Mouse (Mus musculus) c-Kit-positive CD71-positive TER-119-positive erythroid progenitor cells, embryonic 14.5 days (primary cell): ENCODE data around the gene Wscd2.

ENCODE experiments used
- DNase-seq: peaks from one replicate; pipeline ENCODE4 v3.0.0-alpha.2; 2013; ENCODE audit warnings: low spot score

The Wscd2 gene

DNA sequence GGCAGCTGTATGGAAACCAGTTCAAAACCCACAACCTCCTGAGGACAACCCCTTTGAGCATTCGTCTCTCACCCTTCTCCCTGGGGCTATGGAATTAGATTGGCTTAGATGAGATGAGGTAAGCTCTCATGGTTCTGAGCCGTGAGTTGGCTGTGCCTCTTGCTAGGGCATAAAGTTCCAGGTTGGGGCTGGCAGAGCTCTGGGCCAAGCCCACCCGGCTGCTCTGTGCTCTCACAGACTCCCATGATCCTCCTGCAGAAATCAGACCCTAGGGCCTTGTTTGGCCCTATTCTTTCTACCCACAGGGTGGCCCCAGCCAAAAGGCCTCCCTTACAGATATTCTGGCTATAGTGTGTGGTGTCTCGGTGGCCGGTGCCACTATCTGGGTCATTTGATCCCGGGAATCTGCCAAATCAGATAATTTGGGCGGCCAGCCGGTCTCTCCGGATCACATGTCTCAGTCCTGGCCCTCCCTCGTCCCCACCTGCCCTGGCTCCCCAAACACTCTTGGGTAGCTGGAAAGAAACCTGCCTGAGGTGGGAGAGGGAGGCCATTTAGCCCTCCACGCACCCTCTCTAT lies 4.5 kb upstream of the Wscd2 start:
- no peak for DNase-seq

DNA sequence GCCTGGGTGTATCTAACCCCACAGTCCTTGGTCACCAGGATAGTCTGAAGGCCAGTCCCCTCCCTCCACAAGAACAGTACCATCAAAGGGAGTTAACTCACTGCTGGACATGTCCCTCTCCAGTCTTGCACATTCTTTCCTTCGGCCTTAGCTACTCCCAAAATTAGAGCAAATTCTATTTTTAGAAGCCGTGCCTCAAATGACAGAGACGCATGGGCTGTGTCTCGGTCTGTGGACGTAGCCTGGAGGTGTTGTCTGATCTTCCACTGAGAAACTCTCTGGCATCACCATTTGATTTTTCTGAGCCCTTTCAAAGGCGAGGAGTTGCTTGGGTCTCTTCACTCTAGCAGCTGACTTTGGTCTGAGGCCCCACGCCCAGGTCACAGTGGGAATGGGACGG lies 2.3 kb upstream of the Wscd2 start:
- DNase-seq = no peak

DNA sequence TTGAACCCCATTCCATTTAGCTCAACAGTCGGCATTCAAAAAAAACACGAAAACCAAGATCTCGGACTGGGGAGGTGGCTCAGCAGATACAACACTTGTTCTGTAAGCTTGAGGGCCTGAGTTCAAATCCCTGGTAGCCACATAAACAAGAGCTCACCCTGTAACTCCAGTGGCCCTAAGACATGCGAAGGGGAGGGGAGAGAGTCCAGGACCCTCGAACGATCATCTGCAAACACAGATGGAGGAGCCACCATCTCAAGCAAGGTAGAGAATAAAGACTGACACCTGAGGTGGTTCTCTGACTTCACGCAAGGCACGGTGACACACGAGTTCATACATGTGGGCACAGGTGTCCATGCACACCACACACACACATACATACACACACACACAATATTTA lies 516 bp upstream of the Wscd2 start:
- no peak for DNase-seq

DNA sequence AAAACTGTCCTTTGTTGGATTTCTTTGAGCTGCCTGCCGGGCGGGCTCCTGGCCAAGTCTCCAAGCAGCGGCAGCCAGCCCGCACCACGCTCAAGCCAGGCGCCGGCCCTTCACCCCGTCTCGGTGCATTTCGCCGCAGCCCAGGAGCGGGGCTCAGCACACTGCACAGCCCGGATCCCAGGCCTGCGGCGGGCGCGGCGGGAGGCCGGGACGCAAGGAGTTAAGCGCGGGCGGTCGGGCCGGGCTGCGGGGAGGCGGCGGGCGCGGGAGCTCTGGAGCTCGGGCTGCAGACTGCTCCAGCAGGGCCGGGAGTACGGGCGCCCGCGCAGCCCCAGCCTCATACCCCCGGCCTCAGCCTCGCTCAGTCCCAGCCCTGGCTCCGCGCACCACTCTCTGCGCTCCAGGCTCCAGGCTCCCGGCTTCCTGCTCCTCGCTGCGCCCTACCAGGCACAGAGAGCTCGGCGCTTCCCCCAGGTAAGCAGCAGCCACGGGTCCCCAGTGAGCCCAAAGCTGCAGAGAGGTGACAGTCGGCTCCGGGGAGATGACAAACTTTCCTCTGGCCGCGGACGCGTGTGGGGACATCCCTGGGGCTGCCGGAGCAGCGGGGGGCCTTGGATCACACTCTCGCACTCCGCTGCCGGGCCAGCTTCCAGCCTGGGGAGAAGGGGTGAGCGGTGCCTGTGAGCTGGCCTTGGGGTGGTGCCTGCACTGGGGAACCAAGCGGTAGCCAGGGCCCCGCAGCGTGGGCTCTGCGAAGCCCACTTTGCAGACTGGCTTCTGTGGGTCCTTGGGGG lies 531 bp downstream of the Wscd2 start:
- no peak for DNase-seq

DNA sequence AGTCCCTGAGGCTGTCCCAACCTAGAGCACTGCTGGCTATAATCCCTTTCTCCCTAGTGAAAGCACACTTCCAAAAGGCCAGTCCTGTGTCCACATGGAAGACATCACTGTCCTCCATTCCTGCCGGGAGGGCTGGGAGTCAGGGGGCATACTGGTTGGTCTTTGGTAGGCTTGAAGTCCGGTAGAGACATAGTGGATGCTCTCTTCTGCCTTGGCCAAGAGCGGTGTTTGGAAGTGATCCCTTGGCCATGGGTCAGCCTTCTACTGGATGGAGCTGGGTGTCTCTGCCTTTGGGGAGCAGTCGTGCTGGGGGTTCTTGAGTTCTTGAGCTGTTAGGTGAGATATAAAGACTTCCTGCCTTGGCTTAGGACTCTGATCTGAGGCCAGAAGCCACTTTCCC lies 1.4 kb downstream of the Wscd2 start:
- DNase-seq = no peak

DNA sequence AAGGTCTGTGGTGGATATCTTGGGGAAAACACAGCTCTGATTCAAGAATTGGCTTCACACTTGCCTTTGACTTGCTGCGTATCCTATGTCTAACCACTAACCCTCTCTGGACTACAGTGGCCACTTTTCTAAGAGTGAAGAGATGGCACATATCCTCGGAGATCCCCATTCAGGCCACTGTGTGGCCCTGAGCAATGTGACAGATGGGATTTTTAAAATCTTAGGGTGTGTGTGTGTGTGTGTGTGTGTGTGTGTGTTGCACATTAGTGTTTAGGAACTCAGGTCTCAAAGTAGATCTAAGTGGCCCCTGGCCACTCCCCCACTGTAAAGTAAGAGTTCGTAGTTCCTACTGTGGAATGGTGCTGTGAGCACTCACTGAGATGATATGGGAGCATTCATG lies 1.9 kb downstream of the Wscd2 start:
- DNase-seq = no peak

DNA sequence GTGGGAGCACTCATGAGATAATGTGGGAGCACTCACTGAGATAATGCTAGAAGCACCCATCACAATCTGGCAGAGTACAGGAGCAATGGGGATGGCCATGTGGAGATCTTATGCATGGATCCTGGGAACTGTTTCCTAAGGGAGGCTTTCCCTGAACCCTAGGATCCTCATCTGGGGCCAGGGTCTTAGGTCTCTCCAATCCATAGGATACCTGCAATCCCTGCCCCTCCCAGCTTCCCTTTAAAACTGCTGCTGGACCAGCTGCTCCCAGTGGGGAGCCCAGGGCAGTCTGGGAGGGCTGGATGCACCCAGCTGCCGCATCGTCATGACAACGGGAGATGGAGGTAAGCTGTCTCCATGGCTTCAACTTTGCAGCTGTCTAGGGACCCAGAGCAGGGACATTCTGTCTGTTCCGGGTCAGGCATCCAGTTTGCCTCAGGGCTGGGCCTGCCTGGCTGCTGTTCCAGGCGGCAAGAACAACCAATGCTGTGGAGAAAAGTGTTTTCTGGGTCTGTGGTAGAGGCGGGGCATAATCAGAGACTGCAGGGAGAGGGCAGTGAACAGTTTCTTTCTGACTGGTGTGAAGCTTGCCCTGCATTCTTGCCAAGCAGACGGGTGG lies 2.4 kb downstream of the Wscd2 start:
- DNase-seq = no peak

DNA sequence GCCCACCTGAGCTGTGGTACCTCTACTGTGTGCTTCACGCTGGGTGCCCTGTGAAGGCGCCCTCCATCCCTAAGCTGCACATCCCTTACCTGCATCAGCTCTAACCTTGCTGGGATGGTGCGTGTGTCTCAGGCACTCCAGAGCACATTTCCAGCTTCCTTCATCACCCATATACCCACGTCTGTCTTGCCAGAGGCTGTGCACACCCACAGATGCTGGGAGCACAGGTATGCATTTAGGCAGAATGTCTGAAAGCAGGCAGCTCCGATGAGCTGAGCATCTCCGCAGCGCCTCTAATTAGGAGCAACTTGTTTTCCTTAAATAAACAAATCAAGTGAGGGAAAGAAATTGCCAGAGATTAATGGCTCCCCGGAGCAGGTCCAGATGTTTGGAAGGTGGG lies 3.9 kb downstream of the Wscd2 start:
- DNase-seq = no peak

DNA sequence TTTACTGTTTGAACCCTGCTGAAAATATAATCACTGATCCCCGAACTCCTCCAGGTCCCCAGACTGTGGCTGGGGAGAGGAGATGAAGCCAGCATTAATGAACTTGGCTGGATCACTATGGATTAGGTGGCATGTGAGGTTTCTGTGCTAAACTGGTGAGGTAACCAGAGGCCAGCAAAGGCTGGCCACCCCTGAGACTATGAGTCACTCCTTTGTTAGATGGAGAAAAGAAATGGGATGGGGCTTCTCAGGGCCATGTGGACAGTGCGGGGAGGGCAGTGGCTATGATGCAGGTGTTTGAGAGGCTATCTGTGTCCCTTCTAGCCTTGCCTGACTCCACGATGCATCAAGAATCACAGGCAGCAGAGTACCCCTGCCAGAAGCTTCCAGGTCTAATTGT lies 6.8 kb downstream of the Wscd2 start:
- DNase-seq = no peak

DNA sequence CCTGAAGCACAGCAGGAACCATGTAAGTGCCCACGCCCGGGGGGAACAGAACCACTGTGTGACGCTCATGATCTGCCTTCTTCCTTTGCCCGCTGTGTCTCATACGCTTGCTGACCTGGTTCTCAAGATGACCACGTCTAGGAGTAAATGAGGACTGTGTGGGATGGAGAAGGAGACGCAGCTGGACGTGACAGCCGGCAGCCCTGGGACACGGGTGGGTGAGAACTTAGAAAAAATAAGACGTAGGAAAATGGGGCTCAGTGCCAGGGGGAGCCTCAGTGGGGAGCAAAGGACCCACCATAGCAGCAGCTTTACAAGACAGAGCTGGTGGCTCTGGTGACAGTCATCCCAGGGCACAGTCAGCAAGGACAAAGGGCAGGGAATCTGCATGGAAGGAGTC lies 9.3 kb downstream of the Wscd2 start:
- DNase-seq = no peak

DNA sequence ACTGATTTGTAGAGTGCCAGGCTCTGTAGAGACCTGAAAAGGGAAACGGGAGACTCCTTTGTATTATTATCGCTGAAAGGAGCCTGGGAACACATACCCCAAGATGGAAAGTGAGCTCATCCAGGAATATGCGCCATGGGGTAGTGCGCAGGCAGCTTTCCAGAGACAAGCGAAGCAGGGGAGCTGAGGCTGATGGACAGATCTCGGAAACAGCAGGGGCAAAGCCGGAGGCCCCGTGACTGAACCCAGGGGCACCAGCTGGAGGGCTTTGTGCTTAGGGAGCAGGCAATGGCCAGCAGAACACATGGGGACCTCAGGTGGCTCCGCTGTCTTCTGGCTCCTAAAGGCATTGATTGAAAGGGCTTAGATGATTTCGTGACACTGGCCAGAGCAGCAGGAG lies 13.1 kb downstream of the Wscd2 start:
- DNase-seq = no peak

DNA sequence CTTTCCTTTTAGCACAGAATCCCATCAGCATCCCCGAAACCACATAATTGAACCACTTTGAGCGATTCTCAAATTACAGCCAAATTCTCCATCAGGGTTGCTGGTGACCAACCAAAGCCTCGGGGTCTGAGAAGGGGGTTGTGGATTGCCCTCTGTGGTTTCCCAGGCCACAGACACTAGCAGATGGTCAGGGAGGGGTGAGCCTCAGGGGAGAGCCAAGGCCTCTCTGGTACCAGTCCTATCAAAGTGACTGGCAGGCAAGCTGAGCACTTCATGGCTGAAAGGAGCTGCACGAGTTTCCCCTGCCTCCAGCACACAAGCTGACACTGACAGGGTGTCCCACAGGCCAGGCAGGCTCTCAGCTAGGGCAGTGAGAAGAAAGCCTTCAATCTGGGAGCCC lies 14.5 kb downstream of the Wscd2 start:
- no peak for DNase-seq

DNA sequence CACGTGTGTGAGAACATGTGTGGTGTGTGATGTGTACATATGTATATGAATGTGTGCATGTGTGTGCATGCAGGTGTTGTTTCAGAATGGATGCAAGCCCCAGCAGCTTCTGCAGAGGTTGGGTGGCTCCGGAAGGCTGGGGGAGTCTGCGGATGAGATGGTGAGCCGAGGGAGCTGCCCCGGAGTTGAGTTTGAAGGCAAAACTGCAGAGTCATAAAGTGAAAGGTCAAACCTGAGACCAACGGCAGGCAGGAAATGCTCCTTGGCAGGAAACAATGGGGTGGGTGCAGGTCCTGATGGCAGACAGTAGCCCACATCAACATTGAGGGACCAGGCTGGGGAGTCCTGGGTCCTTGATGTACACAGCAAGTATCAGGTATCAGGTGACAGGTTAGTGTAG lies 15.9 kb downstream of the Wscd2 start:
- DNase-seq = no peak

DNA sequence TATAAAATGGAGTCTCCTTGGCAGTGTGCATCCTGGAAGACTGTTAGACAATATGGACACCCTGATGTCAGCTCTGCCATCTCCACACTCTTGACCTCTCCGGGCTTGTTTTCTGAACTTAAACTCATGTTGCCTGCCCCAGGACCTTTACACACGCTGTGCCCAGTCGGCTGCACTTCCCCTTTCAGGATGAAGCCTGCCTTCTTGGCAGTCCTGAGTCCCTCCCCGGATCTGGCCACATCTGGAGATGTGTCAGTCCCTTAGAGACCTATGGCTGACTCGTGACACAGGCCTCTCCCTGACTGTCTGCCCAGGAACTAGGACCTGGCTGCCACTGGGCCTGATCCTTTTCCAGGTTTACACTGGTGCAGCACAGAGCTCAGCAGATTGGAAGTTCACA lies 16.6 kb downstream of the Wscd2 start:
- no peak for DNase-seq

DNA sequence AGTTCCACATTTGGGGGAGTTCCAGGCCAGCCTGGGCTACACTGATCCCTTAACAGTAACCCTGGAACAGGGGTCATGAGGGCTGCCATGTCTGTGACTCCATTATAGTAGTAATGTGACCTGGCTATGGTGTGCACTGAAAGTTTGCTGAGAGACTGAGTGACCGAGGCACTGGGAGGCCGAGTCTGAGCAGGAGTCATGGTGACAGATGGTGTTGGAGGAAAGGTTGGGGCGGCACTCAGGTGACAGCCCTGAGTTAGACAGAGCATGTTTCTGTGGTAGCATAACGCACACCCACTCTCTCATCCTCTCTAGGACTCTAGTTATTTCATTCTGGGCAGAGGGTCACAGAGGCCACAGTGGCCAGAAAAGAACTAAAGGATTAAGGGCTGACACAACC lies 19.0 kb downstream of the Wscd2 start:
- DNase-seq = no peak

DNA sequence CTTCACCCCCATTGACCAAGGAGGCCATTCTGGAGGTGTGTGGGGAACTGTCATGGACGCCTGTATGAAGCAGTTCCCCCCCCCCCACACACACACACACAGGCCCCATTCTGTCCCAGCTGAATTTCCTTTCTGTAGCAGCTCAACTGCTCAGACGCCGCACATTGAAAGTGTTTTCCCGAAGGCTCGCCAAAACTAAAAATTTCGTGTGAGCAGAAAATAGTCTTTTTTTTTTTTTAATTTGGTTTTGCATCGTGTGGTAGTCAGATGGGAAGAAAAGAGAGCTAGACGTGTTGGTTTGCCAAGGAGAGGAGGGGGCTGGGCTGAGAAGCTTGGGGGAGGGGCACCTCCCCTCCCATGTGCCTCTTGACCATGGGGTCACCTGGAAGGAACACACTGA lies 23.5 kb downstream of the Wscd2 start:
- no peak for DNase-seq

DNA sequence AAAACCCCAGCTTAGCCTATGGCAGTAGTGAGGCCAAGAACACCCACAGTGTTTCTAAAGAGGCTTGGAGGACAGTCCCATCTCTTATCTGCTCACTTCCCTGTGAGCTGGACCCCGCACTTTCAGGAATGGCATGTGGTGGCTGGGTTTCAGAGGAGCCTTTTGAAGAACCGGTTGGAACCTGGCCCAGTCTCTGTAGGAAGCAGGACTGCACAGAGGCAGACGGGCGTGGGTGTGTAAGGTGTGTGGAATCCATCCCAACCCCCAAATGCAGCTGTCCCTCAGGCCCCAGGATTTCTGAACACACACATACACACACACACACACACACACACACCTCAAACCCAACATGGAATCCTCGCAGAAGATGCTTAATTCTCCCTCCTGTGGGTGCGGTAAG lies 23.9 kb downstream of the Wscd2 start:
- DNase-seq = no peak

DNA sequence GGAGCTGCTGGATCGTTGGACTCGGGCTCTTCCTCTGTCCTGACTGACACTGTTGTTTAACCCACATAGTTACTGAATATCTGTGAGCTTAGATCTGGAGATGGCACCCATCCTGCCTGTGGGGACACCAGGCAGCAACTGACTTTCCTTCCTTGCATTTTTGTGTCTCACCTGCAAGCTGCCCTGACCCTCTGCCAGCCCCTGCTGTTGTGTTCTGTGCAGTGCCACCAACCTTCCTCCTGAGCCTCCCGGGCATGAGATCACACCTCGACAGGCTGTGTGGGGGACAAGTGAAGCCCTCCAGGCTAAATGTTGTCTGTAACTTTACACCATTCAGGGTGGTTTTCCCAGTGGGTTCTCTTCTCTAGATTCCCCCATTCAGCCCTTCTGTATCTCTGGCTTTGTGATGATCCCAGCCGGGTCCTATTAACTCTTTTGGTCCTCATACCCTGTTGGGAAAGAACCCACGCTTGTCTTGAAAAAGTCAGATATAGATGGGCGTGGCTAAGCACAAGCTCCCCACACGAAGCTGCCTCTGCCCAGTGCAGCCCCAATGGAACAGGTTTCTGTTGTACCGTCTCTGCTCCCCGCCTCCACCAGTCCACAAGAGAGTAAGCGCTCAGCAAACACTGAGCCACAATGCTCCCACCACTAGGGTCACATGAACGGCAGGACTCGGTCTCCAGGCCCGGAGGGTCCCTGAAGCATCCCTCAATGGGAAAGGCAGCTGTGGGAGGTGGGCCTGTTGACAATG lies 26.2 kb downstream of the Wscd2 start:
- DNase-seq = no peak

DNA sequence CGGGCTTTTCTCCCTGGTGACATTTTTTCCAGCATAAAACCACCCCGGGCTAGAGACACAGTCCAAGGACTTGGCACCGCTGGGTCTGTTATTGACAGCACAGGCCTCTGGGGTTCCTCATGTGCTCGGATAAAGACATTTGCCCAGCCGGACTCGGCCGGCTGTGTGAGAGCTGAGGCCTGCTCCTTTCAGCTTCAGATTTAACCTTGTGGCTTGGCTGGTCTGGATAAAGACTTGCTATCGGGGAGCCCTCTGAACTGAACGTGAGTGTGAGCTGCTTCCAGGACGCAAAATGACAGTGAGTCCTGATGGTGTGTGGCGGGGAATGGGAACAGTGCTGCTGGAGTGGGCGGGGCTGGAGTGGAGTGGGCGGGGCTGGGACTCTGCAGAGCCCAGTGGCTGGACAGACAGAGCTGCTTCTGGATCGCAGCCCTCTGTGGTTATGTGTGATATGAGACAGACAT lies 26.8 kb downstream of the Wscd2 start:
- no peak for DNase-seq

DNA sequence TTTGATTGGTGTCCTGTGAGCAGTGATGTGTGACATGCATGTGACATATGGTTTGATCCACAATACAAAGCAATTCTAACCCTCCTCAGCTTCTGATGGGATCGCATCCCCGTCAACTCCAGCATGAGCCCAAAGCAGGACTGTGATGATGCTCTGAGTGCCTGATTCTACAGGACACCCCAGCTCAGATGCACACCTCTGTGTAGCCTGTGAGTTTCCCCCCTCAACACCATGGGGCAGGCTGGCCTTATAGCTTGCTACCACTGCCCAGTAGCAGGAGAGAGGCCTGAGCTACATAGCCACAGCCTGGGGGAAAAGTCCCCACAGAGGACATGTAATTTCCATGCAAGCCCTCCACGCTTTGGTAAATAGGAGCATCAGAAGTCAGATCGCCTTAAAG lies 27.3 kb downstream of the Wscd2 start:
- DNase-seq = no peak

DNA sequence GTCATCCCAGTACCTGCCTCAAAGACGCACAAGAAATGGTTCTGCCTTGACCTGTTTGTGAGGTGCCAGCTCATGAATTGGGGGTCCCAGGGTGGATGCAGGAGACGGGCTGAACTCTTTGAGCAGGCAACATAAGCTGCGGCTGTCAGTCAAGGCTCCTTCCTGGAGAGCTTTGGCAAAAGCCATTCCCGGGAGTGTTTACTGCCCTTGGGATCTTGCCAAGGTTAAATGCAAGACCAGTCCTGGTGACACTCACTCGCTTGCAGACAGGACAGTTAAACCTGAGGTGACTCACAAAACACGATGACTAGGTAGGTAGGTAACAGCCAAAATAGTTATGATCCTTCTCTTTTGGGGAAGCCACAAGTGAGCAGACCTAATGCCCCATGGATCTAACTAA lies 30.9 kb downstream of the Wscd2 start:
- no peak for DNase-seq

DNA sequence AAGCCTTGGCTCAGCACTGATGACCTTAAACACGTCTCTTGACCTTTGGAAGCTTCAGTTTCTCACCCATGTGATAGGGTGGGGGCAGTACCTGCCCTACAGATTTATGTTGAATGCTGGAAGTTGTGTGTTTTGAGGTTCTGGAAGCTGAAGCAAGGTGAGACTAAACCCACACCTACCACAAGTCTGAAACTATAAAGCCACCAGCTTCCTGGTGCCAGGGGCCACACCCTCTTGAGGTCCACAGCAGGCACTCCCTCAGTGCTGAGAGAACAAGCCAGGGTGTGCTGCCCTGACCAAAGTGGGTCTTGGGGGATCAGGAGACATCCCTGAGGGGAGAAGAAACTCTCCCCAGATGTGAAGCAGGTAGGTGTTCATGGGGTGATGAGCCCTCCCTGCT lies 48.7 kb downstream of the Wscd2 start:
- DNase-seq = no peak

DNA sequence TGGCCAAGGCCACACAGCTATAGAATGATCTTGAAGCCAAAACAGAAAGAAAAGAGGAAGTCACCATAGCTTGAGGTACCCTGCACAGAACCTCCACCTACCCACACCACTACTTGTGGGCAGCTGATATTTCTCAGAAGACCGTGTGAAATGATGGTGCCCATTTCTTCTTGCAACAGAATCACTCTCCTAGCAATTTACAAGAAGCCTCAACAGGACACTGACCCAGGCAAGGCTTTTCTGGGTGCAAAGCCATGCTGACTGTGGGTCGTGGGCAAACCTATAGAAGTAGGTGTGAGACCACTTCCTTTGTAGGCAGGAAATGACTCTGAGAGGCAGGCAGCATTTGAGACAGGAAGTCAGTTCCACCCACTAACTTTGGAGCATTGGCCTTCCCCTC lies 49.3 kb downstream of the Wscd2 start:
- DNase-seq = no peak
